Mouse (Mus musculus): ENCODE measurements at regions not wholly inside any gene's neighbourhood (a gene's known extent, or its start where the extent isn't known, plus 50 kb on each side); places are given as distances from the start of the nearest gene placed in this dataset.
A peak's percentile ranks its signal among the peaks of the same experiment; 100 is the strongest.

GRCm38 (mm10) chr13:81982491-81982890 is 199.6 kb downstream of the Cetn3 start:
- Histone ChIP-seq H3K9me3 (ENCODE audit: control insufficient read depth, low read length) (no peaks in the 10 kb centered on the region), H3K4me3 (ENCODE audit: low read depth, low read length) (no peak overlapping the region), H3K27ac (replicated peaks; ENCODE audit: low read depth, low read length) (no peak overlapping the region), H3K4me1 (ENCODE audit: control insufficient read depth, insufficient read depth, low read length) (no peaks in the 10 kb centered on the region), H3K27me3 (ENCODE audit: control insufficient read depth, insufficient read depth, low read length) (no peaks in the 10 kb centered on the region), H3K36me3 (ENCODE audit: control insufficient read depth, insufficient read depth, low read length) (no peaks in the 10 kb centered on the region), H3K4me2 (ENCODE audit: low read depth, severe bottlenecking) (no peak overlapping the region), H3K9ac (ENCODE audit: low read length) (no peak overlapping the region)
- ATAC-seq (ENCODE audit: insufficient number of reproducible peaks, low FRiP score, low TSS enrichment, low read depth) (no peak), DNase-seq (ENCODE audit: low spot score) (no peak)
- 43% methylated on average over 2 of the region's 2 CpGs for WGBS

- DNase-seq (ENCODE audit: low spot score) = no peak
- WGBS = 89% methylated on average over 3 of the region's 3 CpGs
Measured at GRCm38 (mm10) chr13:82000681-82001212, 217.9 kb downstream of the Cetn3 start.

GRCm38 (mm10) chr13:82005929-82006726 is 223.3 kb downstream of the Cetn3 start:
- Histone ChIP-seq H3K4me1 (ENCODE audit: control insufficient read depth, insufficient read depth, low read length) (no peaks in the 10 kb centered on the region), H3K27ac (replicated peaks; ENCODE audit: low read depth, low read length) (no peak overlapping the region), H3K9me3 (ENCODE audit: control insufficient read depth, low read length) (no peaks in the 10 kb centered on the region), H3K9ac (ENCODE audit: low read length) (no peak overlapping the region), H3K36me3 (ENCODE audit: control insufficient read depth, insufficient read depth, low read length) (no peaks in the 10 kb centered on the region), H3K4me2 (ENCODE audit: low read depth, severe bottlenecking) (no peak overlapping the region), H3K4me3 (ENCODE audit: low read depth, low read length) (no peak overlapping the region), H3K27me3 (ENCODE audit: control insufficient read depth, insufficient read depth, low read length) (no peaks in the 10 kb centered on the region)
- 63% methylated on average over 7 of the region's 7 CpGs for WGBS
- DNase-seq (ENCODE audit: low spot score) (no peak), ATAC-seq (ENCODE audit: insufficient number of reproducible peaks, low FRiP score, low TSS enrichment, low read depth) (no peak)

More at GRCm38 (mm10) chr13:82000681-82001212, 217.9 kb downstream of the Cetn3 start:
- no peak overlapping the region for H3K4me3 ChIP-seq (ENCODE audit: low read depth, low read length)
- no peaks in the 10 kb centered on the region for H3K9me3 ChIP-seq (ENCODE audit: control insufficient read depth, low read length)
- no peak overlapping the region for H3K9ac ChIP-seq (ENCODE audit: low read length)
- no peak overlapping the region for H3K27ac ChIP-seq (replicated peaks; ENCODE audit: low read depth, low read length)
- H3K4me1 ChIP-seq (ENCODE audit: control insufficient read depth, insufficient read depth, low read length) = no peaks in the 10 kb centered on the region
- ATAC-seq (ENCODE audit: insufficient number of reproducible peaks, low FRiP score, low TSS enrichment, low read depth) = no peak
- H3K4me2 ChIP-seq (ENCODE audit: low read depth, severe bottlenecking) = no peak overlapping the region
- H3K36me3 ChIP-seq (ENCODE audit: control insufficient read depth, insufficient read depth, low read length) = no peaks in the 10 kb centered on the region
- no peaks in the 10 kb centered on the region for H3K27me3 ChIP-seq (ENCODE audit: control insufficient read depth, insufficient read depth, low read length)

- H3K4me3 ChIP-seq (ENCODE audit: low read depth, low read length) = no peak overlapping the region
- H3K4me1 ChIP-seq (ENCODE audit: control insufficient read depth, insufficient read depth, low read length) = no peaks in the 10 kb centered on the region
- H3K27me3 ChIP-seq (ENCODE audit: control insufficient read depth, insufficient read depth, low read length) = no peaks in the 10 kb centered on the region
- no peak for ATAC-seq (ENCODE audit: insufficient number of reproducible peaks, low FRiP score, low TSS enrichment, low read depth)
- DNase-seq (ENCODE audit: low spot score) = no peak
- H3K36me3 ChIP-seq (ENCODE audit: control insufficient read depth, insufficient read depth, low read length) = no peaks in the 10 kb centered on the region
- no peak overlapping the region for H3K9ac ChIP-seq (ENCODE audit: low read length)
- H3K4me2 ChIP-seq (ENCODE audit: low read depth, severe bottlenecking) = no peak overlapping the region
- no peak overlapping the region for H3K27ac ChIP-seq (replicated peaks; ENCODE audit: low read depth, low read length)
- H3K9me3 ChIP-seq (ENCODE audit: control insufficient read depth, low read length) = no peaks in the 10 kb centered on the region
Measured at GRCm38 (mm10) chr13:82007222-82007621, 224.3 kb downstream of the Cetn3 start.

- Histone ChIP-seq H3K9ac (ENCODE audit: low read length) (no peak overlapping the region), H3K4me2 (ENCODE audit: low read depth, severe bottlenecking) (no peak overlapping the region), H3K4me1 (ENCODE audit: control insufficient read depth, insufficient read depth, low read length) (no peaks in the 10 kb centered on the region), H3K27me3 (ENCODE audit: control insufficient read depth, insufficient read depth, low read length) (no peaks in the 10 kb centered on the region), H3K9me3 (ENCODE audit: control insufficient read depth, low read length) (no peaks in the 10 kb centered on the region), H3K4me3 (ENCODE audit: low read depth, low read length) (no peak overlapping the region), H3K36me3 (ENCODE audit: control insufficient read depth, insufficient read depth, low read length) (no peaks in the 10 kb centered on the region), H3K27ac (replicated peaks; ENCODE audit: low read depth, low read length) (no peak overlapping the region)
- DNase-seq (ENCODE audit: low spot score) (no peak), ATAC-seq (ENCODE audit: insufficient number of reproducible peaks, low FRiP score, low TSS enrichment, low read depth) (no peak)
- WGBS = 49% methylated on average over 2 of the region's 2 CpGs
Measured at GRCm38 (mm10) chr13:82039623-82040022, 256.7 kb downstream of the Cetn3 start.

- no peaks in the 10 kb centered on the region for H3K9me3 ChIP-seq (ENCODE audit: control insufficient read depth, low read length)
- H3K4me3 ChIP-seq (ENCODE audit: low read depth, low read length) = no peak overlapping the region
- H3K4me1 ChIP-seq (ENCODE audit: control insufficient read depth, insufficient read depth, low read length) = peaks cover 12% of the 10 kb centered on the region
- DNase-seq (ENCODE audit: low spot score) (no peak), ATAC-seq (ENCODE audit: insufficient number of reproducible peaks, low FRiP score, low TSS enrichment, low read depth) (peak; percentile 62)
- H3K27ac ChIP-seq (replicated peaks; ENCODE audit: low read depth, low read length) = no peak overlapping the region
- H3K27me3 ChIP-seq (ENCODE audit: control insufficient read depth, insufficient read depth, low read length) = no peaks in the 10 kb centered on the region
- 2% methylated on average over 3 of the region's 3 CpGs for WGBS
- no peaks in the 10 kb centered on the region for H3K36me3 ChIP-seq (ENCODE audit: control insufficient read depth, insufficient read depth, low read length)
- no peak overlapping the region for H3K9ac ChIP-seq (ENCODE audit: low read length)
- H3K4me2 ChIP-seq (ENCODE audit: low read depth, severe bottlenecking) = no peak overlapping the region
Measured at GRCm38 (mm10) chr13:82058131-82058731, 275.4 kb downstream of the Cetn3 start.

- H3K9ac ChIP-seq (ENCODE audit: low read length) = no peak overlapping the region
- H3K4me3 ChIP-seq (ENCODE audit: low read depth, low read length) = no peak overlapping the region
- 25% methylated on average over 3 of the region's 3 CpGs for WGBS
- H3K36me3 ChIP-seq (ENCODE audit: control insufficient read depth, insufficient read depth, low read length) = no peaks in the 10 kb centered on the region
- no peak for DNase-seq (ENCODE audit: low spot score)
- no peak overlapping the region for H3K4me2 ChIP-seq (ENCODE audit: low read depth, severe bottlenecking)
- no peak for ATAC-seq (ENCODE audit: insufficient number of reproducible peaks, low FRiP score, low TSS enrichment, low read depth)
- H3K9me3 ChIP-seq (ENCODE audit: control insufficient read depth, low read length) = no peaks in the 10 kb centered on the region
- H3K4me1 ChIP-seq (ENCODE audit: control insufficient read depth, insufficient read depth, low read length) = peaks cover 12% of the 10 kb centered on the region
- H3K27ac ChIP-seq (replicated peaks; ENCODE audit: low read depth, low read length) = 0 out of 2 replicates have a peak overlapping the region, but pooled peaks have one; percentile 14
- H3K27me3 ChIP-seq (ENCODE audit: control insufficient read depth, insufficient read depth, low read length) = no peaks in the 10 kb centered on the region
Measured at GRCm38 (mm10) chr13:82058872-82059271, 276.0 kb downstream of the Cetn3 start.

- Histone ChIP-seq H3K36me3 (ENCODE audit: control insufficient read depth, insufficient read depth, low read length) (no peaks in the 10 kb centered on the region), H3K4me1 (ENCODE audit: control insufficient read depth, insufficient read depth, low read length) (peaks cover 12% of the 10 kb centered on the region), H3K4me3 (ENCODE audit: low read depth, low read length) (no peak overlapping the region), H3K27ac (replicated peaks; ENCODE audit: low read depth, low read length) (no peak overlapping the region), H3K27me3 (ENCODE audit: control insufficient read depth, insufficient read depth, low read length) (no peaks in the 10 kb centered on the region), H3K9me3 (ENCODE audit: control insufficient read depth, low read length) (no peaks in the 10 kb centered on the region), H3K4me2 (ENCODE audit: low read depth, severe bottlenecking) (no peak overlapping the region), H3K9ac (ENCODE audit: low read length) (no peak overlapping the region)
- peak; percentile 59 for DNase-seq (ENCODE audit: low spot score)
- no peak for ATAC-seq (ENCODE audit: insufficient number of reproducible peaks, low FRiP score, low TSS enrichment, low read depth)
- WGBS = 14% methylated on average over 5 of the region's 5 CpGs
Measured at GRCm38 (mm10) chr13:82059498-82059897, 276.6 kb downstream of the Cetn3 start.
